Mouse (Mus musculus) c-Kit-positive CD71-positive TER-119-negative erythroid progenitor cells, embryonic 14.5 days (primary cell): Measurements from ENCODE around the gene Snrpa1.

Source experiments
- DNase-seq: peaks from one replicate; pipeline ENCODE4 v3.0.0-alpha.2; 2013; ENCODE audit warnings: low read depth

The Snrpa1 gene

GRCm38 (mm10) chr7:66115821-66116343 is 57.1 kb downstream of the Snrpa1 start:
- no peak for DNase-seq

- no peak for DNase-seq
These were observed 58.2 kb downstream of the Snrpa1 start for GRCm38 (mm10) chr7:66116906-66117482.

GRCm38 (mm10) chr7:66118046-66118445 is 59.2 kb downstream of the Snrpa1 start:
- no peak for DNase-seq

- DNase-seq, result no peak
These were observed 60.0 kb downstream of the Snrpa1 start for GRCm38 (mm10) chr7:66118796-66119195.

- DNase-seq, result no peak
These were observed 61.3 kb downstream of the Snrpa1 start for GRCm38 (mm10) chr7:66120139-66120538.

- no peak for DNase-seq
These were observed 62.0 kb downstream of the Snrpa1 start for GRCm38 (mm10) chr7:66120702-66121396.
